8 mouse cellular contexts compared by ENCODE assay signal in genomic region chr19:4191528-4192250, GRCm38 (mm10). TPM values are rescaled to one million over a fixed set of nuclear protein-coding genes. Genes with fewer than 3 reads are reported as not detected.
A peak's percentile ranks its signal among the peaks of the same experiment; 100 is the strongest.
DNase-seq lines count a peak whose midpoint lies in the region; ATAC-seq and TF ChIP-seq lines count a peak whose summit lies in the region.

Gene Ppp1ca (plus strand): TSS chr19:4192065.

- H3K36me3 ChIP-seq in MEL (ENCODE audit: control insufficient read depth in 1 of 2, insufficient read depth in 2 of 2, low read length in 2 of 2) = peaks cover 6 to 19% of the 10 kb centered on the region in 2 experiments; a peak in 3 of 4 replicates
- H3K36me3 ChIP-seq in forebrain, postnatal 0 days (ENCODE audit: insufficient read depth) = peaks cover 34% of the 10 kb centered on the region
- peaks cover 27% of the 10 kb centered on the region for H3K36me3 ChIP-seq in lung, embryonic 16.5 days (ENCODE audit: control insufficient read depth, insufficient read depth, low read length)

- TF ChIP-seq RAD21 in MEL (IDR thresholded peaks at IDR 0.05; ENCODE audit: low read depth, low read length) = no peak; the same call in none of the 2 replicates

- H3K27ac ChIP-seq in MEL (ENCODE audit: control insufficient read depth, low read depth, low read length) = peak within 1 kb of the TSS; percentile 98
- peak within 1 kb of the TSS; percentile 49 for H3K27ac ChIP-seq in cerebellum, adult 2 months (ENCODE audit: insufficient read depth, low read length)
- H3K27ac ChIP-seq in forebrain, postnatal 0 days (ENCODE audit: low read depth, low read length) = peak within 1 kb of the TSS; percentile 94
- H3K27ac ChIP-seq in lung, embryonic 16.5 days (ENCODE audit: low read length) = peak within 1 kb of the TSS; percentile 94

- H3K4me2 ChIP-seq in forebrain, postnatal 0 days (ENCODE audit: low read depth) = peak within 1 kb of the TSS; percentile 88
- H3K4me2 ChIP-seq in lung, embryonic 16.5 days (ENCODE audit: low read depth, low read length) = peak within 1 kb of the TSS; percentile 73

- peak; percentile 60 to 90 for TF ChIP-seq POLR2A in MEL (IDR thresholded peaks at IDR 0.05; ENCODE audit: control insufficient read depth in 1 of 2, insufficient read depth in 1 of 2, low read depth in 1 of 2, low read length in 2 of 2, poor library complexity in 1 of 2)
- peak; percentile 76 for TF ChIP-seq POLR2A in cerebellum, adult 2 months (IDR thresholded peaks at IDR 0.05; ENCODE audit: borderline replicate concordance, insufficient read depth, low read length)

- ATAC-seq in forebrain, postnatal 0 days = peak; percentile 93
- peak; percentile 95 for ATAC-seq in lung, embryonic 16.5 days (ENCODE audit: low read depth)

- H3K79me2 ChIP-seq in MEL (ENCODE audit: control insufficient read depth, insufficient read depth, low read length, poor library complexity) = peaks cover 28% of the 10 kb centered on the region

- H3K27me3 ChIP-seq in MEL (ENCODE audit: control insufficient read depth in 1 of 2, insufficient read depth in 2 of 2, low read length in 2 of 2) = no peaks in the 10 kb centered on the region
- H3K27me3 ChIP-seq in cerebellum, adult 2 months (ENCODE audit: control insufficient read depth, insufficient read depth, low read length) = no peaks in the 10 kb centered on the region
- no peaks in the 10 kb centered on the region for H3K27me3 ChIP-seq in forebrain, postnatal 0 days (ENCODE audit: insufficient read depth, low read length)
- H3K27me3 ChIP-seq in lung, embryonic 16.5 days (ENCODE audit: control insufficient read depth, insufficient read depth, low read depth, low read length) = no peaks in the 10 kb centered on the region

- H3K9me3 ChIP-seq in MEL (replicated peaks; ENCODE audit: insufficient read depth, low read length) = no peaks in the 10 kb centered on the region
- no peaks in the 10 kb centered on the region for H3K9me3 ChIP-seq in forebrain, postnatal 0 days (ENCODE audit: low read length)
- no peaks in the 10 kb centered on the region for H3K9me3 ChIP-seq in lung, embryonic 16.5 days (ENCODE audit: control insufficient read depth, low read length)

- TF ChIP-seq CTCF in MEL (IDR thresholded peaks at IDR 0.05 in 2 of 3, conservative IDR thresholded peaks at IDR 0.05 in 1 of 3; ENCODE audit: control insufficient read depth in 1 of 3, insufficient read depth in 1 of 3, low read depth in 2 of 3, low read length in 3 of 3, poor library complexity in 1 of 3, severe bottlenecking in 1 of 3) = peak in 2 of 3 experiments; percentile 74 to 86; a peak in 5 of 6 replicates
- TF ChIP-seq CTCF in cerebellum, adult 2 months (IDR thresholded peaks at IDR 0.05; ENCODE audit: borderline replicate concordance, insufficient read depth, low read depth, low read length) = peak; percentile 60; the same call in 1 of the 2 replicates
- TF ChIP-seq CTCF in forebrain, postnatal 0 days (IDR thresholded peaks at IDR 0.05; ENCODE audit: low read depth) = peak; percentile 81

- H3K4me3 ChIP-seq in MEL (ENCODE audit: control insufficient read depth in 1 of 2, insufficient read depth in 1 of 2, low read depth in 2 of 2, low read length in 2 of 2) = peak within 1 kb of the TSS; percentile 85 to 88
- peak within 1 kb of the TSS; percentile 95 for H3K4me3 ChIP-seq in cerebellum, adult 2 months (replicated peaks; ENCODE audit: insufficient read depth, low read depth, low read length)
- H3K4me3 ChIP-seq in forebrain, postnatal 0 days (ENCODE audit: low read depth, low read length) = peak within 1 kb of the TSS; percentile 95
- H3K4me3 ChIP-seq in lung, embryonic 16.5 days (ENCODE audit: low read length) = peak within 1 kb of the TSS; percentile 88

- 3% methylated on average over 38 of the region's 47 CpGs for WGBS in cerebellum, adult 2 months
- 5% methylated on average over 42 of the region's 47 CpGs for WGBS in forebrain, postnatal 0 days
- WGBS in lung, embryonic 16.5 days = 4% methylated on average over 25 of the region's 47 CpGs

- H3K4me1 ChIP-seq in MEL (ENCODE audit: control insufficient read depth in 1 of 2, insufficient read depth in 2 of 2, low read length in 2 of 2) = peaks cover 6 to 20% of the 10 kb centered on the region in 2 experiments
- peaks cover 33% of the 10 kb centered on the region for H3K4me1 ChIP-seq in cerebellum, adult 2 months (ENCODE audit: control insufficient read depth, insufficient read depth, low read length)
- H3K4me1 ChIP-seq in forebrain, postnatal 0 days (ENCODE audit: insufficient read depth) = peaks cover 11% of the 10 kb centered on the region; the same call in 1 of the 2 replicates
- H3K4me1 ChIP-seq in lung, embryonic 16.5 days (replicated peaks; ENCODE audit: control insufficient read depth, insufficient read depth, low read length) = peaks cover 16% of the 10 kb centered on the region

- peak in 1 of 2 experiments; percentile 26; a peak in 2 of 4 replicates for TF ChIP-seq EP300 in MEL (IDR thresholded peaks at IDR 0.05; ENCODE audit: low read depth in 1 of 2, low read length in 2 of 2)

- DNase-seq in MEL (ENCODE audit: low read depth, low spot score) = peak; percentile 96
- peak; percentile 94 to 95 for DNase-seq in cerebellum, adult 2 months
- DNase-seq in forebrain, postnatal 0 days = peak; percentile 93
- DNase-seq in heart, postnatal 4 days = peak; percentile 99
- DNase-seq in layer of hippocampus, adult 8-10 months (ENCODE audit: low spot score in 2 of 2) = peak; percentile 75 to 87
- DNase-seq in ovary, postnatal 10 days (ENCODE audit: low spot score) = peak; percentile 91
- DNase-seq in thymus, postnatal 10 days (ENCODE audit: low spot score in 2 of 2) = peak; percentile 96 to 100

- peak within 1 kb of the TSS; percentile 99 for H3K9ac ChIP-seq in MEL (ENCODE audit: control insufficient read depth, low read depth, low read length, poor library complexity, severe bottlenecking)
- H3K9ac ChIP-seq in forebrain, postnatal 0 days = peak within 1 kb of the TSS; percentile 95
- H3K9ac ChIP-seq in lung, embryonic 16.5 days (ENCODE audit: low read length) = peak within 1 kb of the TSS; percentile 99

TF ChIP-seq in MEL, 35 proteins besides CTCF, POLR2A, EP300 and RAD21 (continues in another document):
- no peak for TF ChIP-seq ZKSCAN1 (IDR thresholded peaks at IDR 0.05; ENCODE audit: low read depth, low read length)
- TF ChIP-seq MAZ (IDR thresholded peaks at IDR 0.05; ENCODE audit: low read depth, low read length) = peak; percentile 97
- peak; percentile 51 for TF ChIP-seq TCF12 (IDR thresholded peaks at IDR 0.05; ENCODE audit: low read depth, low read length)
- no peak for TF ChIP-seq MEF2A (IDR thresholded peaks at IDR 0.05; ENCODE audit: extremely low read depth, insufficient replicate concordance, low read depth, low read length, poor library complexity, severe bottlenecking)
- TF ChIP-seq POLR2AphosphoS2 (IDR thresholded peaks at IDR 0.05; ENCODE audit: low read length) = peak; percentile 80
- TF ChIP-seq MXI1 (IDR thresholded peaks at IDR 0.05; ENCODE audit: low read depth, low read length) = no peak
- TF ChIP-seq ELF1 (IDR thresholded peaks at IDR 0.05; ENCODE audit: low read depth, low read length) = peak; percentile 77
- no peak for TF ChIP-seq USF2 (IDR thresholded peaks at IDR 0.05; ENCODE audit: borderline replicate concordance in 1 of 2, insufficient read depth in 1 of 2, low read depth in 1 of 2, low read length in 2 of 2)
- TF ChIP-seq ETS1 (IDR thresholded peaks at IDR 0.05; ENCODE audit: low read depth, low read length) = peak; percentile 40; the same call in 1 of the 2 replicates
- TF ChIP-seq RCOR1 (IDR thresholded peaks at IDR 0.05; ENCODE audit: low read depth, low read length) = no peak; the same call in 1 of the 2 replicates
- TF ChIP-seq KAT2A (conservative IDR thresholded peaks at IDR 0.05; ENCODE audit: low read depth, low read length) = no peak; the same call in 1 of the 2 replicates
- 0 out of 2 replicates have a peak, but pooled peaks have one; percentile 24 for TF ChIP-seq NRF1 (IDR thresholded peaks at IDR 0.05; ENCODE audit: insufficient read depth, low read depth, low read length, poor library complexity, severe bottlenecking)
- no peak for TF ChIP-seq E2F4 (IDR thresholded peaks at IDR 0.05; ENCODE audit: borderline replicate concordance, low read depth, low read length)
- TF ChIP-seq ZC3H11A (IDR thresholded peaks at IDR 0.05; ENCODE audit: low read depth, low read length) = no peak
- TF ChIP-seq UBTF (IDR thresholded peaks at IDR 0.05; ENCODE audit: borderline replicate concordance, insufficient read depth, low read depth, low read length) = no peak; the same call in 1 of the 2 replicates
- no peak for TF ChIP-seq CHD2 (IDR thresholded peaks at IDR 0.05; ENCODE audit: low read length)
- 0 out of 2 replicates have a peak, but pooled peaks have one; percentile 29 for TF ChIP-seq SMC3 (IDR thresholded peaks at IDR 0.05; ENCODE audit: low read depth, low read length)
- no peak for TF ChIP-seq USF1 (IDR thresholded peaks at IDR 0.05; ENCODE audit: low read depth, low read length)
- peak; percentile 71 for TF ChIP-seq HCFC1 (IDR thresholded peaks at IDR 0.05; ENCODE audit: low read depth, low read length)
- TF ChIP-seq ZNF384 (IDR thresholded peaks at IDR 0.05; ENCODE audit: low read depth, low read length) = 0 out of 2 replicates have a peak, but pooled peaks have one; percentile 11
- TF ChIP-seq MYB (IDR thresholded peaks at IDR 0.05; ENCODE audit: low read depth, low read length) = no peak
- peak; percentile 80 for TF ChIP-seq NELFE (IDR thresholded peaks at IDR 0.05; ENCODE audit: low read depth, low read length)
- no peak for TF ChIP-seq TAL1 (IDR thresholded peaks at IDR 0.05; ENCODE audit: low read length)
- TF ChIP-seq GATA1 (IDR thresholded peaks at IDR 0.05; ENCODE audit: low read depth, low read length) = no peak
- peak; percentile 53; the same call in 1 of the 2 replicates for TF ChIP-seq MAX (IDR thresholded peaks at IDR 0.05; ENCODE audit: low read length)
- no peak for TF ChIP-seq GABPA (IDR thresholded peaks at IDR 0.05; ENCODE audit: low read depth, low read length)
- no peak for TF ChIP-seq JUND (IDR thresholded peaks at IDR 0.05; ENCODE audit: low read depth, low read length)
- no peak for TF ChIP-seq CHD1 (IDR thresholded peaks at IDR 0.05; ENCODE audit: low read depth, low read length)

RNA-seq across cellular contexts. Expression of gene Ppp1ca, which starts in this region (rescaled TPM):
- 437 and 453 TPM in 2 replicates for total RNA-seq in MEL (2012; rRNA removed)
- 100 to 1,000 TPM; 455 to 505 TPM for polyA plus RNA-seq in MEL (2012; ENCODE audit: insufficient read depth in 1 of 2, insufficient read length in 2 of 2, low read depth in 1 of 2, low replicate concordance in 2 of 2, missing spikeins in 1 of 2)
- 316 and 348 TPM in 2 replicates for polyA plus RNA-seq in cerebellum, adult 2 months (2012; rRNA removed)
- total RNA-seq in forebrain, postnatal 0 days (2014; rRNA removed) = 480 and 509 TPM in 2 replicates
- 551 and 589 TPM in 2 replicates for polyA plus RNA-seq in forebrain, postnatal 0 days (2015; fragmentation: Nextera tagmentation; extraction: Ambion mirVana)
- total RNA-seq in heart, postnatal 4 days (2021) = 100 to 1,000 TPM; 481 to 484 TPM
- 100 to 1,000 TPM; 255 to 271 (median 266) TPM for total RNA-seq in layer of hippocampus, adult 8-10 months (2022)
- polyA plus RNA-seq in lung, embryonic 16.5 days (2015; fragmentation: Nextera tagmentation; extraction: Ambion mirVana) = 911 and 931 TPM in 2 replicates

Comparison
In these comparisons a context has a peak if more than half of its experiments do, and no peak if none do; other contexts are left out.
1. Peak in every context shown above with its lines: DNase-seq, ATAC-seq, H3K4me3 ChIP-seq and H3K27ac ChIP-seq.